8 mouse cellular contexts compared by ENCODE assay signal in the genomic region with DNA sequence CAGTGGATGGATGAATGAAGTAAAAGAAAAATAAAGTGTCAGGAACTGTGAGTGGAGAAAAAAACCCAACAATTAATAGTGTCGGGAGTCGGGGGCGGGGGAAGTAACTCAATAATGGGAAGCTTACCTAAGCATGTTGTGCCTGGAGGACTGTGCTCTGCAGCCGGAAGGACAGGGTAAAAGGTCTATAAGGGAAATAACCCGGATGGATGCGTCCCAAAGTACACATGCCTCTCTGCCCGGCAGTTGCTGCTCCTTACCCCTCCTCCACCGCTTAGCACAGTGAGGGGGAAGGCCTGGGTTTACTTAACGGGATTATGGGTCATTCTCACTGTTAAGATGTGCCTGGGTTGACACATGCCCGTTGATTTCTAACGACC. TPM values are rescaled to one million over a fixed set of nuclear protein-coding genes. Genes with fewer than 3 reads are reported as not detected.
DNase-seq lines count a peak whose midpoint lies in the region; ATAC-seq and TF ChIP-seq lines count a peak whose summit lies in the region.

No protein-coding gene starts in this region.

- H3K27me3 ChIP-seq in CH12.LX (replicated peaks) = no peaks in the 10 kb centered on the region
- no peaks in the 10 kb centered on the region for H3K27me3 ChIP-seq in embryonic facial prominence, embryonic 14.5 days (replicated peaks; ENCODE audit: control insufficient read depth, insufficient read depth, low read length)
- no peaks in the 10 kb centered on the region for H3K27me3 ChIP-seq in heart, embryonic 13.5 days (replicated peaks)

- WGBS in embryonic facial prominence, embryonic 14.5 days = 2% methylated on average over 11 of the region's 11 CpGs
- 2% methylated on average over 11 of the region's 11 CpGs for WGBS in heart, embryonic 13.5 days

- H3K9ac ChIP-seq in CH12.LX (ENCODE audit: insufficient read depth, low read depth) = peak overlapping the region; percentile 79
- peak overlapping the region; percentile 60 for H3K9ac ChIP-seq in embryonic facial prominence, embryonic 14.5 days (ENCODE audit: low read depth, low read length)
- peak overlapping the region; percentile 84 for H3K9ac ChIP-seq in heart, embryonic 13.5 days

- peaks cover 3% of the 10 kb centered on the region; the same call in 1 of the 2 replicates for H3K79me2 ChIP-seq in CH12.LX (replicated peaks; ENCODE audit: control insufficient read depth, extremely low read depth, insufficient read depth, poor library complexity, severe bottlenecking)

- DNase-seq in CH12.LX (ENCODE audit: extremely low read depth) (peak; percentile 65), ZHBTc4 (ENCODE audit: low read depth, low spot score) (peak; percentile 73)
- DNase-seq in embryonic facial prominence, embryonic 14.5 days (ENCODE audit: low spot score) = peak; percentile 66
- DNase-seq in kidney, postnatal 14 days = peak; percentile 75
- peak; percentile 31 for DNase-seq in lung, postnatal 14 days
- DNase-seq in retina, embryonic 14.5 days (ENCODE audit: low spot score) = peak; percentile 72
- DNase-seq in frontal cortex, postnatal 36 days (ENCODE audit: low spot score in 2 of 2) = no peak

- peak overlapping the region; percentile 6; the same call in 1 of the 2 replicates for H3K27ac ChIP-seq in CH12.LX (ENCODE audit: insufficient read depth, low read depth)
- H3K27ac ChIP-seq in embryonic facial prominence, embryonic 14.5 days (replicated peaks; ENCODE audit: low read depth, low read length) = peak overlapping the region; percentile 24
- H3K27ac ChIP-seq in heart, embryonic 13.5 days (replicated peaks) = peak overlapping the region; percentile 92

- peak; percentile 72 for ATAC-seq in embryonic facial prominence, embryonic 14.5 days (ENCODE audit: low read depth)
- 0 out of 2 replicates have a peak, but pooled peaks have one; percentile 14 for ATAC-seq in heart, embryonic 13.5 days (ENCODE audit: extremely low read depth, insufficient number of reproducible peaks, low FRiP score, low TSS enrichment)

- peak overlapping the region; percentile 63 for H3K4me2 ChIP-seq in CH12.LX (ENCODE audit: insufficient read depth, low read depth, poor library complexity, severe bottlenecking)
- H3K4me2 ChIP-seq in embryonic facial prominence, embryonic 14.5 days (ENCODE audit: low read depth, low read length) = peak overlapping the region; percentile 58
- H3K4me2 ChIP-seq in heart, embryonic 13.5 days = peak overlapping the region; percentile 83

- no peak for TF ChIP-seq POLR2A in CH12.LX (IDR thresholded peaks at IDR 0.05; ENCODE audit: low read depth, low read length)

- no peaks in the 10 kb centered on the region for H3K36me3 ChIP-seq in CH12.LX (replicated peaks in 1 of 2; ENCODE audit: control insufficient read depth in 1 of 2, insufficient read depth in 1 of 2, low read length in 1 of 2)
- no peaks in the 10 kb centered on the region for H3K36me3 ChIP-seq in embryonic facial prominence, embryonic 14.5 days (ENCODE audit: control insufficient read depth, insufficient read depth, low read length)
- H3K36me3 ChIP-seq in heart, embryonic 13.5 days = no peaks in the 10 kb centered on the region

- in situ Hi-C loops in CH12.LX (cut with MboI; ENCODE audit: low pct_ligation_motif_present, low pct_unique_long_range_greater_than_20kb, low sequenced_read_pairs) = no loop called here

- TF ChIP-seq RAD21 in CH12.LX (IDR thresholded peaks at IDR 0.05; ENCODE audit: low read depth, low read length) = no peak

- peaks cover 9 to 25% of the 10 kb centered on the region in 2 experiments; a peak in 3 of 4 replicates for H3K4me1 ChIP-seq in CH12.LX (ENCODE audit: control insufficient read depth in 1 of 2, insufficient read depth in 2 of 2)
- H3K4me1 ChIP-seq in embryonic facial prominence, embryonic 14.5 days (ENCODE audit: control insufficient read depth, insufficient read depth, low read length) = no peaks in the 10 kb centered on the region
- H3K4me1 ChIP-seq in heart, embryonic 13.5 days = peaks cover 20% of the 10 kb centered on the region

- no peaks in the 10 kb centered on the region for H3K9me3 ChIP-seq in CH12.LX (replicated peaks; ENCODE audit: low read length)
- H3K9me3 ChIP-seq in embryonic facial prominence, embryonic 14.5 days (ENCODE audit: control insufficient read depth, low read length) = no peaks in the 10 kb centered on the region
- H3K9me3 ChIP-seq in heart, embryonic 13.5 days = no peaks in the 10 kb centered on the region

- no peak for TF ChIP-seq CTCF in CH12.LX (conservative IDR thresholded peaks at IDR 0.05 in 1 of 2, IDR thresholded peaks at IDR 0.05 in 1 of 2; ENCODE audit: low read depth in 2 of 2, low read length in 2 of 2)

- TF ChIP-seq EP300 in CH12.LX (IDR thresholded peaks at IDR 0.05; ENCODE audit: low read length) = no peak

- peak overlapping the region; percentile 60 to 71 (median 65) for H3K4me3 ChIP-seq in CH12.LX (replicated peaks in 1 of 3; ENCODE audit: low read depth in 2 of 3, low read length in 2 of 3, poor library complexity in 1 of 3)
- H3K4me3 ChIP-seq in embryonic facial prominence, embryonic 14.5 days (ENCODE audit: low read depth, low read length) = peak overlapping the region; percentile 45
- H3K4me3 ChIP-seq in heart, embryonic 13.5 days = peak overlapping the region; percentile 63

- dilution Hi-C loops in CH12.LX (cut with MboI; ENCODE audit: extremely low pct_ligation_motif_present, extremely low pct_unique_long_range_greater_than_20kb, low sequenced_read_pairs) = no loop called here

TF ChIP-seq in CH12.LX, 34 proteins besides CTCF, POLR2A, EP300 and RAD21:
- TF ChIP-seq GABPA (IDR thresholded peaks at IDR 0.05; ENCODE audit: insufficient replicate concordance, low read depth, low read length) (no peak), USF2 (conservative IDR thresholded peaks at IDR 0.05; ENCODE audit: low read depth, low read length) (no peak), SMC3 (IDR thresholded peaks at IDR 0.05; ENCODE audit: low read depth, low read length) (no peak), MAFK (IDR thresholded peaks at IDR 0.05; ENCODE audit: insufficient replicate concordance, low read length) (no peak), MYC (IDR thresholded peaks at IDR 0.05; ENCODE audit: low read depth, low read length) (0 out of 2 replicates have a peak, but pooled peaks have one; percentile 8), TCF12 (IDR thresholded peaks at IDR 0.05; ENCODE audit: low read depth, low read length) (peak; percentile 3; the same call in 1 of the 2 replicates), MXI1 (IDR thresholded peaks at IDR 0.05; ENCODE audit: low read depth, low read length) (peak; percentile 61), E2F4 (IDR thresholded peaks at IDR 0.05; ENCODE audit: insufficient replicate concordance, low read depth, low read length) (no peak), ZMIZ1 (IDR thresholded peaks at IDR 0.05; ENCODE audit: low read depth, low read length) (no peak), NELFE (IDR thresholded peaks at IDR 0.05; ENCODE audit: low read depth, low read length) (no peak; the same call in 1 of the 2 replicates), ELF1 (IDR thresholded peaks at IDR 0.05; ENCODE audit: low read depth, low read length) (no peak; the same call in 1 of the 2 replicates), CHD2 (IDR thresholded peaks at IDR 0.05; ENCODE audit: low read length) (peak; percentile 74), PAX5 (IDR thresholded peaks at IDR 0.05; ENCODE audit: low read length) (no peak), MAZ (IDR thresholded peaks at IDR 0.05; ENCODE audit: low read depth, low read length) (no peak), TBP (conservative IDR thresholded peaks at IDR 0.05; ENCODE audit: low read depth, low read length) (peak; percentile 51; the same call in 1 of the 2 replicates), CHD1 (IDR thresholded peaks at IDR 0.05; ENCODE audit: low read depth, low read length) (0 out of 2 replicates have a peak, but pooled peaks have one; percentile 33), POLR2AphosphoS2 (IDR thresholded peaks at IDR 0.05; ENCODE audit: low read depth, low read length) (no peak), IRF4 (IDR thresholded peaks at IDR 0.05; ENCODE audit: low read depth, low read length) (no peak)
TF ChIP-seq in CH12.LX: peak in this region for 6.

RNA-seq across cellular contexts. Expression of a gene that starts 31.7 kb away (rescaled TPM):
- 346 and 491 TPM in 2 replicates for total RNA-seq in CH12.LX (2012; rRNA removed)
- total RNA-seq in CH12.LX (2014; rRNA removed) = 359 and 397 TPM in 2 replicates
- polyA plus RNA-seq in CH12.LX (2012; ENCODE audit: insufficient read length, low read depth) = 853 and 911 TPM in 2 replicates
- 366 and 404 TPM in 2 replicates for polyA plus RNA-seq in embryonic facial prominence, embryonic 14.5 days (2014; fragmentation: Nextera tagmentation; extraction: Ambion mirVana)
- 196 and 202 TPM in 2 replicates for polyA plus RNA-seq in heart, embryonic 13.5 days (2015; fragmentation: Nextera tagmentation; extraction: Ambion mirVana)

RNA-seq across cellular contexts. Expression of a gene that starts 36.6 kb away (rescaled TPM):
- total RNA-seq in CH12.LX (2012; rRNA removed) = 1.2 and 1.5 TPM in 2 replicates
- 1.8 TPM in 2 replicates for total RNA-seq in CH12.LX (2014; rRNA removed)
- polyA plus RNA-seq in CH12.LX (2012; ENCODE audit: insufficient read length, low read depth) = 2.8 and 3.2 TPM in 2 replicates
- 4.7 and 6.7 TPM in 2 replicates for polyA plus RNA-seq in embryonic facial prominence, embryonic 14.5 days (2014; fragmentation: Nextera tagmentation; extraction: Ambion mirVana)
- polyA plus RNA-seq in heart, embryonic 13.5 days (2015; fragmentation: Nextera tagmentation; extraction: Ambion mirVana) = 12.1 and 12.3 TPM in 2 replicates

RNA-seq across cellular contexts. Expression of a gene that starts 50.3 kb away (rescaled TPM):
- total RNA-seq in CH12.LX (2012; rRNA removed) (9.9 and 15.3 TPM in 2 replicates), CH12.LX (2014; rRNA removed) (19.1 and 23.9 TPM in 2 replicates)
- 21.2 and 26.0 TPM in 2 replicates for polyA plus RNA-seq in CH12.LX (2012; ENCODE audit: insufficient read length, low read depth)
- 107 and 125 TPM in 2 replicates for polyA plus RNA-seq in embryonic facial prominence, embryonic 14.5 days (2014; fragmentation: Nextera tagmentation; extraction: Ambion mirVana)
- polyA plus RNA-seq in heart, embryonic 13.5 days (2015; fragmentation: Nextera tagmentation; extraction: Ambion mirVana) = 197 and 213 TPM in 2 replicates

Comparison
In these comparisons a context has a peak if more than half of its experiments do, and no peak if none do; other contexts are left out.
1. DNase-seq: peak in CH12.LX (single experiment), ZHBTc4 (single experiment), embryonic facial prominence, embryonic 14.5 days (single experiment), kidney, postnatal 14 days (single experiment), lung, postnatal 14 days (single experiment) and retina, embryonic 14.5 days (single experiment); none in frontal cortex, postnatal 36 days (0 of 2).
2. H3K27ac ChIP-seq: peak in every context shown above with its lines; median percentile 92 in heart, embryonic 13.5 days; 24 in embryonic facial prominence, embryonic 14.5 days; 6 in CH12.LX.
3. Peak in every context shown above with its lines, with median percentiles within 50 percentile points of each other: H3K4me2 ChIP-seq, H3K4me3 ChIP-seq and H3K9ac ChIP-seq.